Mouse (Mus musculus): ENCODE measurements around the gene Tcaim. TPM values are rescaled to one million over a fixed set of nuclear protein-coding genes. Genes with fewer than 3 reads are reported as not detected.

The Tcaim gene
- 10 to 100 TPM; 45.2 to 47.6 TPM for total RNA-seq (2021)
- long read RNA-seq, experiment 1, transcript Tcaim-201 (11 exons, 3,049 nt) = major isoform, 28 of 41 reads
- long read RNA-seq, experiment 1, partial matches to known transcripts = 2 of 41 reads
- long read RNA-seq, experiment 1, other reads (novel, unspliced or antisense) = 11 of 41 reads
- long read RNA-seq, experiment 2, transcript Tcaim-201 (11 exons, 3,049 nt) = major isoform, 9 of 16 reads
- long read RNA-seq, experiment 2, partial matches to known transcripts = 1 of 16 reads
- long read RNA-seq, experiment 2, other reads (novel, unspliced or antisense) = 6 of 16 reads

DNA sequence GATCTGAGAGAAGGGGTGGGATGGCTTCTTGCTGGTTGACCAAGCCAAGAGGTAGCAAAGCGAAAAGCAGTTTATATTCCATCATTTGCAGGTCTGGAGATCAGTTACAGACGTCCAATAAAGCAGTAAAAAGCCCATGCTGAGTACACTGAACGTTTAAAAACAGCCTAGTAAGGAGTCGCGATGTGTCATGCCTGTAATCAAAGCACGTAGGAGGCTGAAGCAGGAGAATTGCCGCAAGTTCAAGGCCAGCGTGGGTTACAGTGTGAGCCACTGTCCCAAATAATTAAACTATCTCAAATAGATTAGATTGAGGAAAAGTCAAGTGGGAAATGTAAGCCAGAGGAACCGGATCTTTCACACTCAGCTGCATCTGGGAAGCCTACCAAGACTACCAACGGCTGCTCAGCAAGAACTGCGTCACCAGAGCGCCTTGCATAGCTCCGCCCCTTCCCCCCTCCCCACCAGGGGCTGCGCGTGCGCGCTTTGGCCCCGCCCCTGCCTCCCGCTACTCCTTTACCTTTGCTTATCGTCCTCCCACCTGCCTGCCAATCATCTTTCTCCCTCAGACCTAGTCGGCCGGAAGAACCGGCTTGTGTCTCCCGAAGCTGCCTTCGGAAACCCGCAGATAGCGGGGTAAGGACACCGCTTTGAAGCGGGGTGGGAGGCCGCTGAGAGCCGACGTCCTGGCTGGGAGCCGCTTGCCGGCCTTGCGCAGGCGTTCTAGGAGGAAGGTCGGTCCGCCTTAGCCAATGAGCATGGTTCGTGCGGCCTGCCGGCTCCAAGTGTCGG lies at the start of gene Tcaim:
Tcaim (plus strand) TSS at position 487 of the 792 bp plus-strand sequence.
- peak; percentile 94 to 95 for DNase-seq

DNA sequence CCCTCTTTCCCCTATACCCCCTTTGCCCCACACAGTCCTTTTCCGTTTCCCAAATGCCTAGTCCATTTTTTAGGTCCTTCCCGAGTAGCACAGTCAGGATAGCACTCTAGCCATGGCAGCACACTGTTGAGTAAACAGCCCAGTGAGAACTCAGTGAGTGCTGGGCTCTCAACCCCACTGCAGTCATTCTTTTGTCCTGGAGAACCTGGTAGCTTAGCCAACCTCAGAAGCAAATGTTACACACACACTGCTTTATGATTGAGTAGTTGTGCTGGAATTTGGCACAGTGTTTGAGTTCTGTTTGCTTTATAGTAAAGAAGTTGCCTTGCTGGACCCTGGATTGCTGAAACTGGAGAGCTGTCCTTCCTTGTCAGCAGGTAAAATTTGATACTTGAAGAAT lies 47.7 kb upstream of the Tcaim start:
- no peak for DNase-seq

GRCm38 (mm10) chr9:122760111-122760510 lies 45.2 kb upstream of the Tcaim start:
- no peak for DNase-seq

DNA sequence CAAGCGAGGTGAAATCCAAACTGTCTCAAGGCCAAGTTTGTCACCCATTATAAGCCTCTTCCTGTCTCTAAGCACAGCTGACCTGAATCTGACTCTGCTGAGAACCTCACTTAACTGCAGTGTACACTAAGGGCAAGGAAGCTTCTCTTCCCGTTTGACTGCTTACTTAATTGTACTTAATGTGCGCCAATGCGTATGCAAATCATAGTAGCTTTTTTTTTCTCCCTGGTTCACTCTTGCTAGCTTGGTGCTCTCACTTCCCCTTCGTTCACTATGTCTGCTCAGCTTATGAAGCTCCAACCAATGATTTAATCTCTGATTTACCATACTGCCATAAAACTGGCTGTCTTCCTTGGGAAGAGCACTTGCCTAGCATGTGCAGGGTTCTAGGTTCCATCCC lies 20.1 kb upstream of the Tcaim start:
- no peak for DNase-seq

GRCm38 (mm10) chr9:122786534-122786933 lies 18.8 kb upstream of the Tcaim start:
- DNase-seq = no peak

DNA sequence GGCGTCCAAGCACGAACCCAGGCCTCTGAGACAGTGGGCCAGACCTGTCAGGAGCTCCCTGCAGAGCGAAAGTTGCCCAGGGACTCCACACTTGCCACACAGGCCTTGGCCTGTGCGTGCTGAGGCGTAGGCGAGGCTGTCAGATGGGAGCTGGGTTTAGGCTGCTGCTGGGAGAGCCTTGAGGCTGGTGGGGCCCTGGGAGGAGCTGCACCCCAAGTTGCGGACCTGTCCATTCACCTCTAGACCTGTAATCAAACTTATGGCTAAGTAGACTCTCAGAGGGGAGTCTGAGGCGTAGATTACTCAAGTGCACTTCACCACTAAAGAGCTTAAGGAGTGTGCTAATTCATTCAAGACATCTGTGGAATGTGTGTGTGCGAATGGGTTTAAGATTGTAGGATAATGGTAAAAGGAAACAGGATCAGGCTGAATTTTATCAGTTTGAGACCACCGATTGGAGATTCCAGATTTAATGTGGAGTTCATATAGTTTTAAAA lies 554 bp downstream of the Tcaim start:
- DNase-seq = no peak

DNA sequence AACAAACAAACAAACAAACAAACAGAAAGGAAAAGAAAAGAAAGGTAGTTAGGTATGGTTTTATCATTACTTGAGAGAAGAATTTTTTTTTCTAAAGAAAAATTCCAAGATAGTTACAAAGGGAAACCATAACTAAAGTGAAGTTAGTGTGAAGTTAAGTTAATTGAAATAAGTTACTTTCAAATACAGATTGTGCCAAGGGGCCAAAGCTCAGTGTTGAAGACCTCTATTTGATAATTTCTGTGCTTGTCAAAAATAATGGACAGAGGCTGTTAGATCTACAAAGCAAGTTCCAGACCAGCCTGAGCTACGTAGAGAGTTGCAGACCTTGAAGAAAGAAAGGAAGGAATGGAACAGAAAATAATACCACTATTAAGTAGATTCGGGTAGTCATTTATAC lies 1.8 kb downstream of the Tcaim start:
- DNase-seq = no peak

- DNase-seq = peak; percentile 51 to 66
Observed at GRCm38 (mm10) chr9:122810212-122810611, 4.9 kb downstream of the Tcaim start.

DNA sequence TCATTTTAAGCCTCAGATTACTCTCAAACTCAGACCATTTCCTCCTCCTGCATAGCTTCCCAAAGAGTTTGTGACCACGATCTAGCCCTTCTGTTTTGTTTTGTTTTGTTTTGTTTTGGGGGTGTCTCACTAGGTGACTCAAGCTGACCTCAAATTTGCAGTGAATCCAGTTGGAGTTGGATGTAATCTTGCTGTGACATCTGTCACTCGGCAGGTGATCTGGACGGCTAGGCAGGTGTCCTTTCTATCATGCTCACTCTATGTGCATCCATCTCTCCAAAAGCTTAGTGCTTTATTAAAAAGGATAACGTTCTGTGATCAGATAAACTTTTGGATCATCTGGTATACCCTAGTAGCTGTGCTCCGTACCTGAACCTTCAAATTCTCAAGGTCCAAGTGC lies 7.0 kb downstream of the Tcaim start:
- no peak for DNase-seq

DNA sequence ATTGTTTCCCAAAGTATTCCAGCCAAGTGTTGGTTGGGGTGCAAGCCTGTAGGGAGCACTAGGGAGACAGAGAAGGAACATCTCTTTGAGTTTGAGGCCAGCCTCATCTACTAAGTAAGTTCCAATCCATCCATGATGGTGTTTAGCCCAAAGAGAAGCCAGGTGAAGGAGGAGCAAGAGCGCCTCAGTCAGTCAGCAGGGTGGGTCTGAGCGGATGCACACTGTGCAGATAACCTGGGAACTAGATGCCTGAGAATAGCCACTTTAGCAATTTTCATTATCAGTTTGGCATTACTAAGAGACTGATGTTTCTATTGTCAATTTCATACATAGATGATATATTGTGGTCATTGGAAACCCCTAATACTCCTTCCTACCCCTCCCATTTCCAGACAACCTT lies 9.4 kb downstream of the Tcaim start:
- no peak for DNase-seq

GRCm38 (mm10) chr9:122815239-122815851 lies 10.0 kb downstream of the Tcaim start:
- DNase-seq = no peak

GRCm38 (mm10) chr9:122823374-122824017 lies 18.2 kb downstream of the Tcaim start:
- DNase-seq = no peak

GRCm38 (mm10) chr9:122826743-122827142 lies 21.4 kb downstream of the Tcaim start:
- no peak for DNase-seq

GRCm38 (mm10) chr9:122829826-122830380 lies 24.6 kb downstream of the Tcaim start:
- no peak for DNase-seq

- peak; percentile 23 for DNase-seq
Observed at GRCm38 (mm10) chr9:122836126-122836525, 30.8 kb downstream of the Tcaim start.

GRCm38 (mm10) chr9:122836790-122837189 lies 31.5 kb downstream of the Tcaim start:
- peak; percentile 57 to 60 for DNase-seq

DNA sequence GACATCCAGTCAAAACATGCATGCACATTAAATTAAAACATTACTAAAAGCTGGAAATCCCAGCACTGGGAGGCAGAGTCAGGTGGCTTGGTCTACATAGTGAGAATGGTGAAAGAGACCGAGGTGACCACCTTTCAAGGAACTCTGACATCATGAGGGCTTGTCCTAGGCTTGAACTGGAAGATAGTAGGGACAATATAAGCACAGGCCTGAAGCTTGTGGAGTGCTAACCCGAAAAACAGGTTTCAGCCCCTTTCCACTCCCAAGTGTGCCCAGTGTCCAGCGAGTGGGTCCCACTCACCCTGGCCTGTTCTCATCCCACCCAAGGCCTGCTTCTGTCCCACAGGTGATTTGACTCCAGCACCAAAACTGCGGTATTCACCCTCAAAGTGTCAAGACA lies 31.9 kb downstream of the Tcaim start:
- no peak for DNase-seq

- DNase-seq = peak in 1 of 2 experiments; percentile 36
Observed at GRCm38 (mm10) chr9:122837680-122838079, 32.3 kb downstream of the Tcaim start.

DNA sequence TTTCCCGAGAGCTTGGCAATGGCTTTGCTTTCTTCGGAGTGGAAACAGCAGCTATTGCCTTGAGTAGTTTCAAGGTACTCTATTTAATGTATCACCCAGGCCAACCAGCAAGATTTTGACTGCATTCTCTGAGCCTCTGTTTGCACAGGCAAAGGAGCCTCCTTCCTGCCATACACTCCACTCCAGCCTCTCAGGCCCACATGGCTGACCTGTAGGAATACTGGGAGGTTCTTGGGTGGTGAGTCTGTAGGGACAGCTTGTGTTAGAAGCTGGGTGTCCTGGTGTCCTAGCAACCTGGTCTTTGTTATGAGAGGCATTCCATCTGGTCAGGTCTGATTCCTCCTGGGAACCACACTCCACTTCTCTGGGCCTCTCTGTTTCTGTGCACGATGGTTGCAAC lies 38.4 kb downstream of the Tcaim start, which contains the start of gene Gm35549:
Gm35549 (minus strand) TSS at position 276 of the 400 bp plus-strand sequence.
- DNase-seq = no peak

GRCm38 (mm10) chr9:122845621-122846020 lies 40.3 kb downstream of the Tcaim start:
- no peak for DNase-seq

- DNase-seq = peak; percentile 78 to 82
Observed at GRCm38 (mm10) chr9:122846156-122846555, 40.8 kb downstream of the Tcaim start.

DNA sequence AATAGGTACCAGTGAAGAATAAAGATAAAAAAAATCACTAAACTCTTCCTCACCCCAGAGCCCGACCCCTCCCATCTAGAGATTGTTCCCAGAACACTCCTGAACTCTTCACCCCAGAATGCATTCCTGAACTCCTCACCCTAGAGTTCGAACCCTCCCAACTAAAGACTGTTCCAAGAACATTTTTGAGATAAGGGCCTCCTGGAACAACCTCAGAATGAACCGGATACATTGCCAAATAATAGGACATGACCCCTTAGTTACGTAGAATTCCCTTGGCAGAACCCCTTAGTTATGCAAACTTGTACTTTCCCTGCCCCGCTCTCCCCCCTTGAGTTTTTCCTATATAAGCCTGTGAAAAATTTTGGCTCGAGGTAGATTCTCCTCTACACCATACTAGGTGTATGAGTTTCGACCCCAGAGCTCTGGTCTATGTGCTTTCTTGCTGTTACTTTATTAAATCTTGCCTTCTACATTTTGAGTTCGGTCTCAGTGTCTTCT lies 42.5 kb downstream of the Tcaim start:
- DNase-seq = peak in 1 of 2 experiments; percentile 51
